Mouse (Mus musculus) lung, adult 2 months (tissue): ENCODE data around the gene Dock1.

Source experiments
- CTCF ChIP-seq: fragments of 200-500 bp; IDR thresholded peaks from 2 replicates; pipeline ENCODE4 v1.5.1; 2011; ENCODE audit warnings: mild to moderate bottlenecking, low read length, control low read depth; ENCODE audit not compliant: insufficient read depth
- POLR2A ChIP-seq: fragments of 200-500 bp; IDR thresholded peaks from 2 replicates; pipeline ENCODE4 v1.6.1; 2011; ENCODE audit warnings: low read depth, mild to moderate bottlenecking, control low read depth, low read length, borderline replicate concordance; ENCODE audit errors: extremely low read depth

DNA sequence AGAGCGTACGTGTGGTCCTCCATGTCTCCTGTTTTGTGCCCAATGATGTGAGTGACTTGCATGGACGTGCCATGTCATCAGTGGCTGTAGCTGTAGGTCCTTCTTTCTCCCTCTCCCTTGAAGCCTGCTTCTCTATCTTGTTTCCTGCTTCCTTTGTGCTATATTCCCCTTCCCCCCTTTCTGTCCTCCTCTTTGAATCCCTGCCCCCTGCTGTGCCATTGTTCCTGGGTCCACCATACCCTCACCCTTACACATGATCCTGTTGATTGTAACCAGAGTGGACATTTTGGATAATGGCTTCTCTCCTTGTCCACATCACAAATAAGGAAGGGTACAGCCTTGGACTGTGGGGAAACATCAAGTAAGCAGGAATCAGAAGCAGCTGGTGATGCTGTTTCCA is 81.0 kb downstream of the Dock1 start:
- TF ChIP-seq POLR2A = no peak
- no peak for TF ChIP-seq CTCF
